Mouse (Mus musculus) spleen, adult 18-20 months (tissue): Measurements from ENCODE around the gene Ttc28.

Experiments used
- DNase-seq, 2 experiments: peaks; one replicate each; pipeline ENCODE4 v3.0.0; 2022; ENCODE audit warnings: mixed read lengths in 2 of 2

Ttc28 gene

DNA sequence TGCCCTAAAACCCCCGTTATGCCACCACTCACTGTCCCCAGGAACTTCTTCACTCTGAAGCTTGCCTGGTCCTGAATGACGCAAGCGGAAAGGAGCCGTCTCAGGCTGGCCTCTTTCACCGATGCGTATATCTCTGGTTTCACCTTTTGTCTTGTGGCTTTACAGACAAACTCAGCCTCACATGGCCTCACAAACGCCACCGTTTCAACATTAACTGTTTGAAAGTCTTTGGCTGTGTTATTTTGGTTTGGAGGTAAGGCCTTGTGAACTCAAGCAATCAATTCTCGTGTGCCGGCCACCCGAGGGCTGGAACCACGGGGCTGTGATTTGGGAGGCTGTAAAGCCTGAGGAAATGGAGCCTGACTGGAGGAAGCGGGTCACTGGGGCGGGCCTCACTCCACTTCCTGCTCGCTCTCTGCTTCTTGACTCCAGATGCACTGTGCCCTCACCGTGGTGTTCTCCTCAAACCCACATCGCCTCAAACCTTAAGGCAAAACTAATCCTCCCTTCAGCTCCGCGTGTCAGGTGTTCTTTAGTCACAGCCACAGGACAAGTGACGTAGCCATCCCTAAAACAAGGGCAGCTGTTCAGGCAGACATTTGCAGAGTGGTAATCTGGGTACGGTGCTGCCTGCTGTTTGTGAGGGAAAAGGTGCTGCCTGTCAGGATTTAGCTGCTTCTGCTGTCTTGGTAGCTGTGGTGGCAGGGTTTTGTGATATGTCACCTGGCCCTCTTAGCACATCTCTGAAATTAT, 298.9 kb downstream of the Ttc28 start:
- DNase-seq = peak; percentile 71 to 74

DNA sequence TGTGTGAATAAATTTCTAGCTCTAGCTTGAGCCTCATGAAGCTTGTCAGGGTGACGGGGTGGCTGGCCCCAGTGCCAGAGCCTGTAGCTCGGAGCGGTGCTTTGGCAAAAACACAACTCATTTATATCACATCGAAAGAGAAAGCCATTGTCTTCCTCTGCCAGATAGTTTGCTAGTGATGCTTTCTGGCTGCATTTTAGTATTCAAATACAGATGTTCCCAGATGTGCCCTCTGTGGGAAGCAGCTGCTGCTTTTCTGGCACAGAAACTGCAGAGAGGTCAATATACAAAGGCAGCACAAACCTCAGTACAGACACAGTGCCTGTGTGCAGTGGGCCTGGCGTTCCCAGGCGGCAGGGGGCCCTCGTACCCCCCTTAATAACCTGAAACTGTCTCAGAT, 300.0 kb downstream of the Ttc28 start:
- DNase-seq = no peak

DNA sequence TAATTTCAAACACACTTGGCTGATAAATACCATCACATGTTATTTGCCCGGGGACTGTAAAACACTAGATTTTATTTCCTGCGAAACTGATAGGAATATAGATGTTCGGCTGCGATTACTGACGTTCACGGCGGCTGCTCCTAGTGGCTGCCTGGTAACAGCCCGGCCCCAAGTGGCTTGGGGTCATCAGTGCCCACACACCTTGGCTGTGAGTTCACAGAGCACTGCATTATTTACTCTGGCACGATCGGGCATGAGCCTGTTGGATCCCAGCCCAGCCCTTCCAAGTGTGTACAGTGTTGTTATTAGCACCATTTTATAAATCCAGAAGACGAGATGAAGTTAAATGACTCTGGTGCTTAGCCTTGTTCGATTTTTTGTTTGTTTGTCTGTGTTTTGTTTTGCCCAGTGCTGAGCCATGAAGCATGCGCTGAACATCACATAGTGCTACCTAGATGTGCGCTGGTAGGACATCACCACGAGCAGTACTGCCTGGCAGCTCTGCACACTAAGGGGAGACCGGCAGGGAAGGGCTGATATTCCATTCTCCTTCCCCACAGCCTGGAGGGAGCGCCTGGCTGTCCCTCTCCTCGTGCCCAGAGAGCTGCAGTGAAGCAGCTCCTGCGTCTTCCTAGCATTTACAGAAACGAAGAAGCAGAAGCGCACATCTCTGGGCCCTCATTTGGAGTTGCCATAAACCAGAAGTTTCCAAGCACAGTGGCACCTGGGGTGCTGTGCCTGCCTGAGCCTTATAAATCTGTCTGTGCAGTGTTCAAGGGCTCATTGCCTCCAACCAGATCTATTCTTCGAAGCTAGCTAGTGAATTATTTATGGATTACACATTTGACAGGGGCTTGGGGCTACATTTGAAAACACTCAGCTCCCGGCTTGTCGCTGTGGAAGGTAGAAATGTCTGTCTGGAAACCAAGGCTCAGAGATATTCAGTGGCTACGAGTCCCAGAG, 300.8 kb downstream of the Ttc28 start:
- no peak for DNase-seq

DNA sequence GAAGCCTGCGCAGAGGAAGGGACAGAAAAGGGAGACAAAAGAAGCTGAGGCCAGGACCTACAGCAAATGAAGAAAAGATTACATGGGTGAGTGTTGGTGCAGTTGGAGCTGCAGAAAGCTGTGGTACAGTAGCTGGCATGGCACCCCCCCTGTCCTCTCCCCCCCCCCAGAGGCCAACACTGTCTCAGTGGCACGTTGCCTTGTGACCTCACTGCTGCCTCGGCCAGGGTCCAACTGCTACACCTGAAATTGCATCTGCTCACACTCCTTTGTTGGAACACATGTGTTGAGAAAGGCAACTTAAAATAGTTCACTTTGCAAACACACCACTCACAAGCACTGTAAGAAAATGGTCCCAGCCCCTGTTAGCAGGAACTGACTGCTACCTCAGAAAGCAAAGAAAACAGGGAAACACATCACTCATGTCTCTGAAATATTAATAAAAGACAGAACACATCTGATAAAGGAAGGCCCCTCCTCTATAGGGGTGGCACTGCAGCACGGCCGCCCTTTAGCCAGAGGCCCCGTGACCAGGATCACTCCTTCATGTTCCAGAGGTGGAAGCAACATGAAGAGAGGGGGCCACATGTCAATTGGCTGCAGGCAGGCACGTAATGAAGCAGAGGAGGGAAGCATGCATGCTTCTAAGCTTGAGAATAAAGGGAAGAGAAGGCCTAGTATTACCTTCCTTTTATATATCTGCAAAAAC, 301.8 kb downstream of the Ttc28 start:
- DNase-seq = no peak

DNA sequence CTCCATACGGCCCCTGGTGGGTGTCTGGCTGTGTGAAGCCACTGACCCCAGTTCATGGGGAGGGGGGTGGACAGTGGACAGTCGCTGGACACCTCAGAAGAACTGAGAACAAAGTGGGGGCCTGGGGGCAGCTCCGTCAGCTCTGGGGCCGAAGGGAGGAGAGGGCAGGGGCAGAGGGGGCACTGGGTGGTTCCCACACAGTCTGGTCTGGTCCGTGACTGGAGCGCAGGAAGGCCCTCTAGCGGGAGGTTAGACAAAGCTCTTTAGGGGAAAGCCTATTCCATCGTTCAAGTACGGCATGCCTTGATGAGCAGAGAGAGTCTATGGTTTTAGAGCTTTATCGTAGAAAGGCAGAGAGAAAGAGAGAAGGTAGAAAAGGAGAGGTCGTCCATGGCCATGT, 307.0 kb downstream of the Ttc28 start:
- DNase-seq = no peak

DNA sequence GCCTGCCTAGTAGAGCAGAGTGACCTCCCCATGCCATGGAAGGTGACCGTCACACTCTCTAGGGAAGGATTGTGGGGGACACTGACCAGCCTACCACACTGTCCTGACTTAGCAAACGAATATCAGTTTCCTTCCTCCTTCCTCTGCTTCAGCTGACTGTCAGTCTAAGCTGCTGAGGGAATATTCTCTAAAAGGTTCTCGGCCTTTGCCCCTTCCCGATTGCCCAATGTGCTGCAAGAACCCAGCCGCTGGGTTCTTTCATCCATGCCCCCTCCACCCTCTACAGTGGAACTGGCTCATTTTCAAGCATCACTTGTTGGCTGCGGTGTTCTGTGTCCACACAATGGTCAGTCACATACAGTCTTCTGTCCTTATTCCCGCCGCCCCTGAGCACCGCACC, 312.4 kb downstream of the Ttc28 start:
- DNase-seq = no peak

DNA sequence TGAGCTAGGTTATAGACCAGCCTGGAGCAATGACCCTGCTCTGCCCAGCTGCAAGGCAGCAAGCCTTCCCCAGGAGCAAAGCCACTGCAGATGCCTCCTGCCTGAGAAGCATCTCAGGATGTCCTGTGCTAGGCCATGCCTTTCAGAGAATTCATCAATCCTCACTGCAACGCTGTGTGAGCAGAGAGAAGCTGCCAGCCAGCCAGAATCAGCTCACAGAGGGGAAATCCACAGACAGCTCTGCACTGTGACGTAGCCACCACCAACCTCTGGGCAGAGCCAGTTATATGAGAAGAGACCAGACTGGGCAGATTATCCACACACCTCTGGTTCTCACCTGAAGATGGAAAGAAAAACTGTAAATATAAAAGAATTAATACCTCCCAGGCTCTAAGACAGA, 315.2 kb downstream of the Ttc28 start:
- DNase-seq = no peak

DNA sequence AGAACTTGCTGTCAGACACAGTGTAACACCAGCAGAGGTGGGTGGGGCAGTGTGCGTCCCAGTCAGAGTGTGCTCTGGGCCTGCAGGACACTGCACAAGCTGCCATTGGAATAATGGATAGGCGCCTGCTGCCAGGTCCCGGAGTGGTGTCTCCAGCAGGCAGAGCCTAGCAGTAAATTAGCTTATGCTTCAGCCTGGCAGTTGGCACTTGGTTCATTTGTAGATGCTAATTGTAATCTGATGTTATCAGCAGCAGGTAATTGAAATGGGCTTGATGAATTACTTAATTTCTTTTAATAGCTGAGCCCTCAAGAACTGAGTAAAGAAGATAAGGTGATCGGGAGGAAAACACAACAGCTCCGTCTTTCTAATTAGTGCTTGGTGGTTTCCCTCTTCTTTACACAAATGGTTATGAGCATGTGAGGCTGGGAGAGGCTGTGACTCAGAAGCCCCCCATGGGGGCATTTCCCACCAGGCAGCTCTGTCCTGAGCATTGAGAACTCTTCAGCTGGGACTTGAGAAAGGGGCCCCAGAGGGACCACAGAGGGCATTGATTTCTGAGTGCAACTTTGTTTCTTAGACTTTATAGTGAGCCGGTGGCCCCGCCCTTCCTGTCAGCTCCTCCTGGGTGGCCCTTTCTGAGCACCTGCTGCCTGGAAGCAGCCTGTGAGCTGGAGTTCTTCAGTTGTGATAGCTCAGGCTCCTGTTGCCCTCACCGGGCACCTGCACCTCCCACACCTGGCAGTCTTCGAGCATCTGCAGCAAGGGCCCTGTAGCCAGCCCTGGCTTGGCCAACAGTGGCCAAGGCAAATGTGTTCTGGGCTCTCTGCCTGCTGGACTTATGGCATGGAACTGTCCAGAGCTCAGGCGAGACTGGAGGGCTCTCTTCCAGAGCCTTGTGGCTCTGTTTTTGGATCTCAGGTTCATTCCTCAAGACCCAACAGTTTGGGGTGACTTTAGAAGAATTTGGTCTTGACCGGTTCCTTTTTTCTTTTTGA, 316.2 kb downstream of the Ttc28 start:
- peak in 1 of 2 experiments; percentile 32 for DNase-seq

DNA sequence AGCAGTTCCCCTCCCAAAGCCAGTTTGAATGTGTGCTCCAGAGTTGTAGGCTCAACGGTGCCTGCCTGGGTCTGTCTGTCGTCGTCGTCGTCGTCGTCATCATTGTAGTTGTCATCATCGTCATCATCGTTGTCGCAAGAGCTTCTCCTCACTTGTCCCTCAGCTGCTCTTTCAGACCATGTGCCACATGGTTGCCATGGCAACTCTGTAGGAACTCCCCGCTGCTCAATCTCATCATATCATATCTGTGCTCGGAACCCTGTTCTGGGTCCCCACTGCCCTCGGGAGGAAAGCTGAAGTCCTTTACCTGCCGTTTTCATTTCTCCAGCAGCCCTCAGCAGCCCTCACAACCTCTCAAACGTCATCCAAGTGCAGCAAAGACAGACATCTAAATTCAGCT, 318.1 kb downstream of the Ttc28 start:
- no peak for DNase-seq

DNA sequence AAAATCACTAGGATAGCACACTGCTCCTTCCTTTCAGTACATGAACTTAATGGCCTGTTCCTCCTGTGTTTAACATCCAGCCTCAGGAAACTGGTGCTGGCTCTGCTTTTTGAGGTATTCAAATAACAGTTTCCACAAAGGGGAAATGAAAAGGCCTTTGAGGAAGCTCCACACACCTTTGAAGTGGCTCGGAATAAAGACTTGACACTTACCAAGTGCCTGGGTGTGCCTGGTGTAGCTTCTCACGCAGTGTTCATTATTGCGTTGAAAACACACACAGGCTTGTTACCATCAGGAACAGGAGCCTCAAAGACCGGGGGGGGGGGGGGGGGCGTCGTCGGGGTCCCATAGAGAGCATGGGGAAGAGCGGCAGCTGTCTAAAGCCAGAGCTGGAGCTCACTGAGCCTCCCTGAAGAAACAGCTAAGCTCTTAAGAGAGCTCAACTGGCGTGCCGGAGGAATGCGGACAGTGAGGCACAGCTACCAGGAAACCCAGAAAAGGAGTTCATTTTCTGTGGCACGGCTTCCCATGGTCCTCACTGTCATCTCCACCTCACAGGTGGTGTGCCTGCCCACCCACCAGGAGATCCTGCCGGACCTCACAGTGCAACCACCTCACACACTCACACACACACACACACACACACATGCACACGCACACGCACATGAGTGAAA, 320.7 kb downstream of the Ttc28 start:
- DNase-seq = no peak

DNA sequence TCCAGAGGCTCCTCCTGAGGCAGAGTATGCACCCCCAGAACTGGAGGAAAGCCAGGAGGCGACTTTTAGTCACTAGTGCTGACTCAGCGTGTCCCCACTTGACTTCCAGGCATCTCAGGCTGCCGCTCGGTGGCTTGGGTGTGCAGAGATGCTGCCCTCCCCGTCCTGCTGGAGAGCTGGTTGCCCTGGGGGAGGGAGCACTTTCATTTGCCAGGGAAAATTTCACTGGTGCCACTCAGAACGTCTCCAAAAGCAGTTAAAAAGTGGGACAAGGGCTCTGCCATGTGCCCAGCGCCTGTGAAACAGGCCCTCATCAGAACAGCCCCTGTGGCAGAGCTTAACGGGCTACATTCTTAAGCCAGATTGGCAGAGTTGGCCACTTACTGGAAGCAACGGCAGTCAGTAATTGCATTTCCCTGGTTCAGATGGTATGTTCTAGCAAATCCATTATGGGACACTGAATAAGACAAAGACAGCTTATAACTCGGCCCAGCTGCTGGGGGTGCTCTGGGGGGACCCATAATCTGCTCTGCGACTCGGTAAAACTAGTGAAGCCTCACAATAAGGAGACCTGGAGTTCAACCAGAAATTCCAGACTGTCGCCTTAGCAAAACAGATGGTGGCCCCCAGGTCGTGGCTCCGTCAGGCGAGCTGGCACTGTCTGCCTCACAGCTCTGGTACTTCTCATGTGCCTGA, 321.5 kb downstream of the Ttc28 start:
- DNase-seq = no peak

DNA sequence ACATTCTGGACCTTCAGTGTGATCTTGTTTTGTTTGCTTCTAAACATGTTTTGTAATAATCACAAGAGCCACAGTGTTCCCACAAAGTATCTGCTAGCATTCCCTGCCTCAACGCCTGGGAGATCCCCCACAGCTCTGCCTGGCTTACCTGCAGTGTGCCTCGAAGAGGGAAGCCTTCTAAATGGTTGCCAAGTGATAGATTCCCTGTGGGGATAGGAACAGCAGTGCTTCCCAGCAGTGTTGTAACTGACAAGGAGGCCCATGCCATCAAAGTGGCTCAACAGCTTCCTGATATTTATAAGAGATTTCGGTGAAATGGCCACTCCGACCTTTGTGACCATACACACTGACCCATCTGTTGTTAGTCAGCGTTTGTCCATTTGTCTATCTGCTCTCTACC, 324.6 kb downstream of the Ttc28 start:
- DNase-seq = no peak

DNA sequence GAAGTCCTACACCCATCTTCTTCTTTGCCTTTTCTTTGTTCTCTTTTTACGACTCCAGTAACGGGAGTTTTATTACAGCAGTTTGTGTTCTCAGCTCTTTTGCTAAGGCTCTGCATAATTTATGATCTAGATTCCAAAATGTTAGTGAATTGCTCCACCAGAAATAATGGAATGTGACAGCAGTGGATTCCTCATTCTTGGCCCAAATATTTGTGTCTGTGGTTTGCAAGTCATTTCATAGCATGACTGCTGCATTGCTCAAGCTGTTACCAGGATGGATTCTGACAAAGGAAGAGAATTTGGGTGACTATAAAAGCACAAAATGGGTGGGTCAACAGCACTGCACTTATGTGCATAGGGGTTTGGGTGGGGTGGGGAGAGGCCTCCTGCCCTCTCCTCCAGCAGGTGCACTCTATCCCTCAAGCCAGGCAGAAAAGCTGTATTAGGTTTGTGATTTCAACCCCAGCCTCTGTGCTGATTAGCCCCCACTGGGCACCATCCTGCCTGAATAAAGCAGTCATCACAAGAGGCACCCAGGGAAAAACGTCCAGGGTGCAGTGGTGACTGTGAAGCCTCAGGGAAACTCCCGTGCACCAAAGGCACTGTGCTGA, 325.5 kb downstream of the Ttc28 start:
- DNase-seq = no peak

DNA sequence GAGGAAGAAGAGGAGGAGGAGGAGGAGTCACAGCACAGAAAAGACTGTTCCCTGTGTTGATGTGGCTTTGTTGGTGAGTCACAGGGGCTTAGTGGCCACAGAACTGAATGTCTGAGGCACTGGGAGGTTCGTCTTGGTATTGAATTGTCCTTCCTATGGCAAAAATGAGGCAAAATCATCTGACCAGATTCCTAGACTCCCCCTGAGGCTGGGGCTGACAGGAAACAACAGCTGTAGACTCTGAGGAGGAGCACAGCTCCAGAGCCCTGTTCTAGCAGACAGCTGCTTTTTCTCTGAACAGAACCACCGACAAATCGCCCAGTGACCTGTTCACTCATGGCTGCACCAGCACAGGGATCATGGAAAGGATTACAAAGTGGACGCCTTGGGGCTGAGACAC, 326.2 kb downstream of the Ttc28 start:
- no peak for DNase-seq

DNA sequence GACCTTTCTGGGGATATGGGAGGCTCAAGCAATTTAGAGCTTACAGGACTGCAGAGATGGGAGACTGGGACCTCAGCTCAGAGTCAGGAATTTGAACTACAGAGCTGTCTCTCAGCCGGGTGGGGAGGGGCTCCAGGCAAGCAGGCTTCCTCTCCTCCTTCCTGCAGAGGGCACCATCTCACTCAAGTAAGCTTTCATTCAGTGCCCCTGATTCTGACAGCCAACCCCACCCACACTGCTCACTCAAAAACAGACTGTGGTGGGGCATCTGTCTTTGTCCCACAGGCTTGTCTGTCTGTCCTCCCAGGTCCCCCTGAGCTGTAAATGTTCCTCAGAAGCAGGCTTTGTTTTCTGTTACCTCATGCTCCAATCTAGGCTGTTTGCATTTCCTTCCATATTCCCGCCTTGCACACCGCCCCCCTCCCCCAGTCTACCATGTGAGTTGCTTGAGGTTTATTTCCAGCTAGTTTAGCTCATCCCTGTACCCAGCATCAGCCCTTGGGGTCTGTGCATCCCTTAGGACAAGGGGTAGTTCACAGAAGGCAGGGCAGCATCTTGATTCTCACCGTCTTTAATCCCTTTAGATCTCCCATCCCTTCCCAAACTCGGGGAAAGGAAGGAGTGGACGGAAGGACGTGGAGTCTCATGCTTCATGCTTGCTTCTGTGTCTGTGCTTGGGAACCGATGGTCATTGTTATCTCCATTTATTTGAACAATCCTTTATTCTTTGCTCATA, 328.5 kb downstream of the Ttc28 start:
- DNase-seq = peak in 1 of 2 experiments; percentile 28

DNA sequence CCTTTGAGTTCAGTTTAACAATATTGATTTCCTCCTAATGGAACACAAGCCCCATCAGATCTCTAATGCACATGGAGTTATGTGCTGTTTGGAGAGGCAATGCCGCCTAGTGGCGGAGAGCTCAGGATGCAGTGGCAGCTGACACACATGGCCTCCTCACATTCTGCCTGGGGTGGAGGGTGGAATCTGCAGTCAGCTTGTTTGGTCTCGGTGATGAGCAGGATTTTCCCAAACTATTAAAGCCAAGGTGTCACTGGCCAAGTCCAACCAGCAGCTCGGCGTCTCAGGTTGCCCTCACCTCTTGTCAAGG, 329.0 kb downstream of the Ttc28 start:
- DNase-seq = peak in 1 of 2 experiments; percentile 42

DNA sequence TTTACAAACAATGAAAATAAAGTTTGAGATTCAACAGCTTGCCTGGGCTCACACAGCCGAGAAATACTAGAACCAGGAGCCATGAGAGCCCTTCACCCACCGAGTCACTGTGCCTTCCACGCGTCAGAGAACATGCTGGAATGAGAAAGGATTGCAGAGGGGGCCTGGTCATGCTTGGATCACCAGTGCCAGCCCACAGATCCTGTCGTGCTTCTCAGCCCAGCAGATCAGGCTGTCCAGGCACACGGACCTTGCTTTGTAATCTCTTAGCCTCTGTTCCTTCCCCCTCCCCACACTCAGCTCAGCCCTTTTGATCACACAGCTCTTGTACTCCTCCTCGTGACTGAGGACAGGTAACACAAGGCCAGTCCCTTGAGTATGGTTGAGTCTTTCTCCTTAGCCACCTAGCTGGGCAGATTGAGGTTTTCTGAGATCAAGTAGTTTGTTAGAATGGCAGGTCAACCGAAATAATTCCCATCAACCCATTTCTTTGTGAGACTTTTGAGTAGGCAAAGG, 334.4 kb downstream of the Ttc28 start:
- DNase-seq = no peak

DNA sequence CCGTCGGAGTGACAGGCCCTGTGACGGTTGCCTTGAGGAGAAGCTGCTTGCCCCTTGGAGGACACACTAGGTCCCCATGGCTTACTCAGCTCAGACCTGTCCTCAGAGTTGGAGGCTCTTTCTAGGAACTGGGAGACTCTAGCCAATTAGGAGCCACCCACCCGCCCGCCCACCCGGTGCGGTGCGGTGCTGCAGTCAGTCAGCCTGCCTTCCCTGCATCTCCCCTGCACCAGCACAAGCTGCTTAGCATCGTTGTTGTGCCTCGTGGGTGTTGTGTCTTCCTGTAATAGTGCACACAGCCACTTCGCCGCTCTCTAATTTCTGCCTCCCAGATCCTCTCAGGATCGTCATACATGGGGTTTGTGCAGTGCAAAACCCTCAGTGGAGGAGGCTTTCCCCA, 335.3 kb downstream of the Ttc28 start:
- DNase-seq = no peak

DNA sequence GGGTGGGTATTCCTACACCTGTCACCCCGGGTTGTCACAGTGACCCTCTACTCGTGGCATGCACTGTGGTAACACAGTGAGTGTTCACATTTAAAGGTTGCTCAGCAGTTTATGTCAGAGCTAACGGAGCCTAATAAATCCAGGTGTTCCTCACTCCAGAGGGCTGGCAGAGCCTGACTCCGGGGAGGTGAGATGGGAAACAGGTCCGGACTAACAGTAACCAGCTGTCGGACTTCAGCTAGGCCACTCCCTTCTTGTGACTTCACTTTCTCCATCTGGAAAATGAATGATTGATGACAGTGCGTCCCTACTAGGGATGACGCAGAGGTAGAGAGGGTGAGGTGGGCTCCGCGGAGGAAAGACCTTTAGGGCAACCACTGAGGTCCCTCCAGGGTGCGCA, 336.1 kb downstream of the Ttc28 start:
- DNase-seq = no peak

DNA sequence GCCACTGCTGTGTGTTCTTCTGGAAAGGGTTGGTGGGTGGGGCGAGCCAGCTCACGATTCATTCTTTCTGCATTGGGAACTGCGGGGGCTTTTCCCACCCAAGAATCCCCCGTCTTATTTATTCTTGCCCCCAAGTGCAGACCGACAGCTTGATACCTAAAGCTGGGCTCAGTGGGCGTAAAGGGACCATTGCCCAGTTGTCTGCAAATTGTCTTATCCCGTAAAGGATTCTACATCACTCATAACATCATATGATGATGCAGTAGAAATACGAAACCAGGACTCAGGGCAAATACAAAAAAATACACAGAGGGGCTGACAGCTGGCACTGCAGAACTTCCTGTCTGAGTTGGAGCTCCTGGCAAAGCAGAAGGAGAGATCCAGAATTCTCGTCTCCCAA, 336.6 kb downstream of the Ttc28 start:
- DNase-seq = no peak
